Mouse (Mus musculus) heart, adult 11 months (tissue): ENCODE results near the gene Ap5s1.

ENCODE experiments used
- DNase-seq: peaks from one replicate; pipeline ENCODE4 v3.0.0; 2022

The Ap5s1 gene

GRCm38 (mm10) chr2:131188311-131188710, 18.6 kb upstream of the Ap5s1 start:
- DNase-seq: no peak

- DNase-seq: peak; percentile 77
Observed at GRCm38 (mm10) chr2:131189521-131190309, 17.2 kb upstream of the Ap5s1 start.

GRCm38 (mm10) chr2:131190344-131191004, 16.4 kb upstream of the Ap5s1 start:
- peak; percentile 93 for DNase-seq

- peak; percentile 86 for DNase-seq
Observed at GRCm38 (mm10) chr2:131191005-131191390, 15.9 kb upstream of the Ap5s1 start.

- peak; percentile 92 for DNase-seq
Observed at GRCm38 (mm10) chr2:131196606-131197316, 10.1 kb upstream of the Ap5s1 start.

GRCm38 (mm10) chr2:131200710-131201109, 6.2 kb upstream of the Ap5s1 start:
- no peak for DNase-seq

- DNase-seq: no peak
Observed at GRCm38 (mm10) chr2:131201262-131201661, 5.6 kb upstream of the Ap5s1 start.

GRCm38 (mm10) chr2:131203816-131204409, 3.0 kb upstream of the Ap5s1 start:
- no peak for DNase-seq

- DNase-seq: peak; percentile 100
Observed at GRCm38 (mm10) chr2:131204410-131204981, 2.4 kb upstream of the Ap5s1 start.

- DNase-seq: peak; percentile 93
Observed at GRCm38 (mm10) chr2:131205521-131206182, 1.2 kb upstream of the Ap5s1 start.

GRCm38 (mm10) chr2:131208356-131208755, 1.5 kb downstream of the Ap5s1 start:
- no peak for DNase-seq

- DNase-seq: peak; percentile 96
Observed at GRCm38 (mm10) chr2:131209125-131209795, 2.4 kb downstream of the Ap5s1 start.

GRCm38 (mm10) chr2:131209969-131210792, 3.3 kb downstream of the Ap5s1 start:
- DNase-seq: peak; percentile 100

- peak; percentile 96 for DNase-seq
Observed at GRCm38 (mm10) chr2:131211026-131211615, 4.2 kb downstream of the Ap5s1 start.

- DNase-seq: peak; percentile 94
Observed at GRCm38 (mm10) chr2:131213773-131214172, 6.9 kb downstream of the Ap5s1 start.

- peak; percentile 98 for DNase-seq
Observed at GRCm38 (mm10) chr2:131215941-131216858, 9.3 kb downstream of the Ap5s1 start.

- DNase-seq: no peak
Observed at GRCm38 (mm10) chr2:131220030-131220429, 13.2 kb downstream of the Ap5s1 start.

GRCm38 (mm10) chr2:131221853-131222515, 15.1 kb downstream of the Ap5s1 start:
- no peak for DNase-seq

GRCm38 (mm10) chr2:131222562-131222961, 15.7 kb downstream of the Ap5s1 start:
- peak; percentile 94 for DNase-seq
